In genomic region chr8:117267403-117268129, GRCm38 (mm10) we compare ENCODE assay signal across 12 mouse cellular contexts. TPM values are rescaled to one million over a fixed set of nuclear protein-coding genes. Genes with fewer than 3 reads are reported as not detected.
A peak's percentile ranks its signal among the peaks of the same experiment; 100 is the strongest.
DNase-seq lines count a peak whose midpoint lies in the region; ATAC-seq lines count a peak whose summit lies in the region.
"Had no signal": no experiment of that assay in that cellular context is flagged by ENCODE, and none has a peak within 500 bp of the region (broad histone marks: within the 10 kb centered on the region; RNA-seq: fewer than 3 reads in every experiment).

No protein-coding gene starts in this region.

- peak overlapping the region; percentile 14; the same call in 1 of the 2 replicates for H3K27ac ChIP-seq in liver, embryonic 16.5 days (ENCODE audit: low read length)
- H3K27ac ChIP-seq: intestine, embryonic 15.5 days had no signal

- 54% methylated on average over 11 of the region's 11 CpGs for WGBS in liver, embryonic 16.5 days (ENCODE audit: insufficient replicate concordance)

- no peak overlapping the region for H3K9ac ChIP-seq in liver, embryonic 16.5 days (ENCODE audit: low read depth, low read length)
- H3K9ac ChIP-seq: intestine, embryonic 15.5 days had no signal

- DNase-seq in adrenal gland, adult 2 months = peak; percentile 85
- DNase-seq in adrenal gland, postnatal 4 days (ENCODE audit: low spot score in 2 of 2) = no peak
- DNase-seq in thymus, postnatal 4 days = peak; percentile 36
- DNase-seq in thymus, postnatal 0 days (ENCODE audit: low spot score) = no peak
- DNase-seq in heart, postnatal 4 days = no peak
- DNase-seq in urinary bladder, postnatal 14 days (ENCODE audit: low spot score) = no peak
- no peak for DNase-seq in embryo, embryonic 11 days
- DNase-seq: cerebellum, adult 18-20 months; kidney, postnatal 14 days; layer of hippocampus, postnatal 36 days had no signal

- no peak for ATAC-seq in liver, embryonic 16.5 days (ENCODE audit: low read depth)
- ATAC-seq: intestine, embryonic 15.5 days had no signal

- no peak overlapping the region for H3K4me2 ChIP-seq in liver, embryonic 16.5 days (ENCODE audit: low read depth, low read length)
- H3K4me2 ChIP-seq: intestine, embryonic 15.5 days had no signal

- no peak overlapping the region for H3K4me3 ChIP-seq in liver, embryonic 16.5 days (ENCODE audit: low read depth, low read length)
- H3K4me3 ChIP-seq: intestine, embryonic 15.5 days had no signal

- no peaks in the 10 kb centered on the region for H3K27me3 ChIP-seq in liver, embryonic 16.5 days (ENCODE audit: control insufficient read depth, insufficient read depth, low read depth, low read length)
- H3K27me3 ChIP-seq: intestine, embryonic 15.5 days had no signal

- no peaks in the 10 kb centered on the region for H3K36me3 ChIP-seq in liver, embryonic 16.5 days (ENCODE audit: control insufficient read depth, insufficient read depth)
- H3K36me3 ChIP-seq: intestine, embryonic 15.5 days had no signal

- H3K4me1 ChIP-seq in liver, embryonic 16.5 days (ENCODE audit: control insufficient read depth, low read depth, low read length) = peaks cover 36% of the 10 kb centered on the region

- H3K9me3 ChIP-seq in liver, embryonic 16.5 days (replicated peaks; ENCODE audit: control insufficient read depth, low read length) = no peaks in the 10 kb centered on the region
- H3K9me3 ChIP-seq: intestine, embryonic 15.5 days had no signal

RNA-seq across cellular contexts. Expression of gene Cmip, which starts 10.7 kb away (rescaled TPM):
- 100 to 1,000 TPM in 1 of 2 experiments, 10 to 100 TPM in 1; 99.3 to 171 TPM for total RNA-seq in adrenal gland, adult 2 months (2021)
- polyA plus RNA-seq in adrenal gland, adult 2 months (2012; rRNA removed) = 104 and 133 TPM in 2 replicates
- total RNA-seq in adrenal gland, postnatal 4 days (2021) = 100 to 1,000 TPM; 120 to 133 TPM
- 31.9 and 39.9 TPM in 2 replicates for polyA plus RNA-seq in thymus, postnatal 0 days (2015; fragmentation: Nextera tagmentation; extraction: Ambion mirVana)
- 8.4 and 9.1 TPM in 2 replicates for polyA plus RNA-seq in liver, embryonic 16.5 days (2015; fragmentation: Nextera tagmentation; extraction: Ambion mirVana)
- 10 to 100 TPM; 32.2 to 34.5 TPM for total RNA-seq in heart, postnatal 4 days (2021)

Comparison
In these comparisons a context has a peak if more than half of its experiments do, and no peak if none do; other contexts are left out.
1. DNase-seq: peak in adrenal gland, adult 2 months (single experiment) and thymus, postnatal 4 days (single experiment); none in adrenal gland, postnatal 4 days (0 of 2), thymus, postnatal 0 days (single experiment), heart, postnatal 4 days (single experiment), urinary bladder, postnatal 14 days (single experiment) and embryo, embryonic 11 days (single experiment).